Mouse (Mus musculus) heart, adult 10 weeks (tissue): Measurements from ENCODE around the gene Cadm4. TPM values are rescaled to one million over a fixed set of nuclear protein-coding genes. Genes with fewer than 3 reads are reported as not detected.

Source experiments
- polyA plus RNA-seq: library from polyadenylated mRNA; stranded (reverse); fragments of 350-450 nt; fragmentation: Illumina TruSeq; extraction: RNeasy Lipid Tissue Mini Kit (QIAGEN cat#74804); gene quantifications from one replicate; pipeline ENCODE4 v1.2.3, GENCODE M21; 2014; ENCODE audit warnings: low read depth, low replicate concordance

Cadm4 gene
- polyA plus RNA-seq: 12.1 TPM

GRCm38 (mm10) chr7:24481474-24482207 is at the start of gene Cadm4:
Cadm4 (plus strand) TSS chr7:24482023.

GRCm38 (mm10) chr7:24451855-24452311 is 29.9 kb upstream of the Cadm4 start, which contains the start of gene Irgc1:
Irgc1 (minus strand) TSS chr7:24452297.

GRCm38 (mm10) chr7:24462388-24463319 is 19.2 kb upstream of the Cadm4 start, which contains the start of gene Plaur:
Plaur (plus strand) TSS chr7:24462484.

GRCm38 (mm10) chr7:24506838-24507725 is 25.3 kb downstream of the Cadm4 start, which contains the start of gene Zfp428:
Zfp428 (plus strand) TSS chr7:24507006.

GRCm38 (mm10) chr7:24512355-24512754 is 30.5 kb downstream of the Cadm4 start, which contains the start of gene AC161166.1:
AC161166.1 (minus strand) TSS chr7:24512455.

GRCm38 (mm10) chr7:24530062-24530931 is 48.5 kb downstream of the Cadm4 start, which contains the start of gene Irgq:
Irgq (plus strand) TSS chr7:24530689.

GRCm38 (mm10) chr7:24546068-24546614 is 64.3 kb downstream of the Cadm4 start, which contains the start of the genes Pinlyp and Xrcc1:
Pinlyp (minus strand) TSS chr7:24546118.
Xrcc1 (plus strand) TSS chr7:24546289.

Other genes starting within 250 kb of the Cadm4 start
- 2.0 TPM for gene Zfp109, start 244.5 kb upstream of the Cadm4 start, polyA plus RNA-seq
- 2.1 TPM for gene Zfp108, start 227.2 kb upstream of the Cadm4 start, polyA plus RNA-seq
- 4.3 TPM for gene Zfp93, start 211.6 kb upstream of the Cadm4 start, polyA plus RNA-seq
- gene Zfp61, start 180.8 kb upstream of the Cadm4 start, polyA plus RNA-seq: 3.4 TPM
- gene Zfp94, start 165.4 kb upstream of the Cadm4 start, polyA plus RNA-seq: 3.9 TPM
- gene Tescl, start 148.1 kb upstream of the Cadm4 start, polyA plus RNA-seq: not detected
- gene Lypd5, start 132.8 kb upstream of the Cadm4 start, polyA plus RNA-seq: not detected
- 0.47 TPM for gene Kcnn4, start 111.8 kb upstream of the Cadm4 start, polyA plus RNA-seq
- gene Smg9, start 82.4 kb upstream of the Cadm4 start, polyA plus RNA-seq: 12.3 TPM
- not detected for gene Irgc1, start 29.7 kb upstream of the Cadm4 start, polyA plus RNA-seq
- 4.3 TPM for gene Plaur, start 19.5 kb upstream of the Cadm4 start, polyA plus RNA-seq
- gene Zfp428, start 25.0 kb downstream of the Cadm4 start, polyA plus RNA-seq: 12.5 TPM
- not detected for gene AC161166.1, start 30.4 kb downstream of the Cadm4 start, polyA plus RNA-seq
- 12.9 TPM for gene Irgq, start 48.7 kb downstream of the Cadm4 start, polyA plus RNA-seq
- gene Pinlyp, start 64.1 kb downstream of the Cadm4 start, polyA plus RNA-seq: not detected
- gene Xrcc1, start 64.3 kb downstream of the Cadm4 start, polyA plus RNA-seq: 29.0 TPM
- gene Ethe1, start 105.5 kb downstream of the Cadm4 start, polyA plus RNA-seq: 32.6 TPM
- not detected for gene Zfp575, start 105.6 kb downstream of the Cadm4 start, polyA plus RNA-seq
- not detected for gene Phldb3, start 128.7 kb downstream of the Cadm4 start, polyA plus RNA-seq
- not detected for gene Lypd3, start 154.5 kb downstream of the Cadm4 start, polyA plus RNA-seq
- gene Tex101, start 194.7 kb downstream of the Cadm4 start, polyA plus RNA-seq: not detected
- not detected for gene BC049730, start 227.2 kb downstream of the Cadm4 start, polyA plus RNA-seq
- gene Gm4763, start 244.9 kb downstream of the Cadm4 start, polyA plus RNA-seq: not detected